Mouse (Mus musculus): Measurements from ENCODE around the gene Stum.

DNA sequence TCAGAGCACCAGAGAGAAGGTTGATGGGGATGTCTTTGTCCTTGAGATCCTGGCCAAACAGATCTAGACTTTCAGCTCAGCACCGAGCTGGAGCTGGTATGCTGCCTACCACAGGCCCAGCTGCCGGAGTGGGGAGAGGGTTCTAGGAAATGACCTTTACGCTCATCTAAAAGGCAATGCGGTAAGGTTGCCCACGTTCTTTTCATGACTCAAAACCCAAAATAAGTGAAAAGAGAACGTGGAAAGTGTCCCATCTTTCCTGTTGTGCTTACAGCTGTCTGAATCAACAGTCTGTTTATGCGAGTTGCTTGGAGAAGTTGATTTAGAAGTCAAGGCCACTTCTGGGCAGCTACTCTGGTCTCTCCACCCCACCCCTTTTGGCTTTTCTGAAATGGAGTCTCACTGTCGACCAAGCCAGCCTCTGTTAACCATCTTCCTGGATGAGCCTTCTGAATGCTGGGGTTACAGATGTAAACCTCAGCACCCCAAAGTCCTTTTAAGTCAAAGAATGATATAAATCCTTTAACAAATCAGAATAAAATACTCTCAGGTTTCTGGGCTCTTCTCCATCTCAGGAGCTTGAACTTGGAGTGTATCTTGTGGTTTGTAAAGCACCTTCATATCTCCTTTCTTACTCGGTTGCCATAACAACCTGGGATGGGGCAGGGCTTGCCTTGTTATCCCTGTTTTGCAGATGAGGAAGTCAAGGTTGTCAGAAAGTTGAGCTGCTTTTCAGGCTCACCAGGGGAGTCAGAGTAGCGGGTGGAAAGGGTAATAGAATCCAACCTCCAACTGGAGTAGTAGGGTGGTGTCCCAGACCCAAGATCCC, 92.3 kb downstream of the Stum start:
- TF ChIP-seq CTCF (IDR thresholded peaks at IDR 0.05; ENCODE audit: borderline replicate concordance, extremely low read depth, insufficient read depth, insufficient read length) = no peak
- no peak for TF ChIP-seq POLR2A (IDR thresholded peaks at IDR 0.05; ENCODE audit: borderline replicate concordance, extremely low read depth, insufficient read depth, insufficient read length, poor library complexity, severe bottlenecking)

Data from brain, embryonic 14.5 days (tissue).